In the genomic region with DNA sequence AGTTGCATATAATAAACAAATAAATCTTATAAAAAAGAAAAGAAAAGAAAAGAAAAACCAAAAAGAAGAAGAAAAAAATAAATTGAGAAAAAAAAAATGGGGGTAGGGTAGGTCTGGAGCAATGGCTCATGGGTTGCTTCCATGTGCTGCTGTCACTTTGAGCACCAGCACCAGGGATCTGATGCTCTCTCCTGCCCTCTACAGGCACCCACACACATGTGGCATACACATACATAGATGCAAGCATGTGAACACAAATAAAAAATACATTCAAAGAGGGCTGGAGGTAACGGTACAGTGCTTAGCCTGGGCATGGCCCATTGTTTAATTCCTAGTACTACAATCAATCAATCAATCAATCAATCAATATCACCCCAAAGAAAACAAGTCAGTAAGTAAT, we compare ENCODE assay signal across 9 mouse cellular contexts.
DNase-seq lines count a peak whose midpoint lies in the region; ATAC-seq and TF ChIP-seq lines count a peak whose summit lies in the region.
"Had no signal": no experiment of that assay in that cellular context is flagged by ENCODE, and none has a peak within 500 bp of the region (broad histone marks: within the 10 kb centered on the region; RNA-seq: fewer than 3 reads in every experiment).

No protein-coding gene starts in this region.

- H3K36me3 ChIP-seq in lung, embryonic 14.5 days (ENCODE audit: insufficient read depth), result no peaks in the 10 kb centered on the region
- H3K36me3 ChIP-seq in thymus, adult 2 months (ENCODE audit: control insufficient read depth, insufficient read depth, low read length), result no peaks in the 10 kb centered on the region
- no peaks in the 10 kb centered on the region for H3K36me3 ChIP-seq in heart, embryonic 11.5 days (ENCODE audit: control insufficient read depth, insufficient read depth, low read length)

- no peaks in the 10 kb centered on the region for H3K27me3 ChIP-seq in lung, embryonic 14.5 days (ENCODE audit: insufficient read depth, low read length)
- H3K27me3 ChIP-seq in thymus, adult 2 months (ENCODE audit: control insufficient read depth, insufficient read depth, low read length), result no peaks in the 10 kb centered on the region
- H3K27me3 ChIP-seq in heart, embryonic 11.5 days (ENCODE audit: control insufficient read depth, insufficient read depth, low read length), result no peaks in the 10 kb centered on the region
- H3K27me3 ChIP-seq: megakaryocyte, embryonic 14.5 days had no signal

- TF ChIP-seq CTCF in lung, embryonic 14.5 days (IDR thresholded peaks at IDR 0.05; ENCODE audit: low read depth), result peak; percentile 50
- TF ChIP-seq CTCF in cortical plate, adult 2 months (IDR thresholded peaks at IDR 0.05; ENCODE audit: extremely low read depth, insufficient read depth, low read length), result 0 out of 2 replicates have a peak, but pooled peaks have one; percentile 19
- TF ChIP-seq CTCF in thymus, adult 2 months (IDR thresholded peaks at IDR 0.05; ENCODE audit: borderline replicate concordance, control insufficient read depth, extremely low read depth, insufficient read depth, low read length, poor library complexity), result no peak

- no peaks in the 10 kb centered on the region for H3K4me1 ChIP-seq in lung, embryonic 14.5 days (ENCODE audit: insufficient read depth)
- no peaks in the 10 kb centered on the region for H3K4me1 ChIP-seq in cortical plate, adult 2 months (ENCODE audit: control insufficient read depth, insufficient read depth, low read length)
- 0 out of 2 replicates have a peak, but pooled peaks cover 5% of the 10 kb centered on the region for H3K4me1 ChIP-seq in thymus, adult 2 months (replicated peaks; ENCODE audit: control insufficient read depth, insufficient read depth, low read length)
- H3K4me1 ChIP-seq in heart, embryonic 11.5 days (ENCODE audit: control insufficient read depth, insufficient read depth, low read length), result no peaks in the 10 kb centered on the region

- no peak overlapping the region for H3K4me2 ChIP-seq in lung, embryonic 14.5 days
- H3K4me2 ChIP-seq in heart, embryonic 11.5 days, result no peak overlapping the region

- no peak for TF ChIP-seq POLR2A in cortical plate, adult 2 months (IDR thresholded peaks at IDR 0.05; ENCODE audit: extremely low read depth, insufficient read depth, low read length)
- TF ChIP-seq POLR2A in thymus, adult 2 months (IDR thresholded peaks at IDR 0.05; ENCODE audit: control insufficient read depth, extremely low read depth, insufficient read depth, low read length, poor library complexity), result no peak

- ATAC-seq in lung, embryonic 14.5 days (ENCODE audit: insufficient read depth), result no peak; the same call in 1 of the 2 replicates
- ATAC-seq in heart, embryonic 11.5 days (replicated peaks; ENCODE audit: insufficient number of reproducible peaks, low FRiP score, low TSS enrichment), result no peak

- H3K9ac ChIP-seq in lung, embryonic 14.5 days, result no peak overlapping the region
- H3K9ac ChIP-seq in heart, embryonic 11.5 days (ENCODE audit: low read depth, low read length), result no peak overlapping the region

- peak; percentile 33 for DNase-seq in adrenal gland, postnatal 10 days
- DNase-seq in adrenal gland, adult 18-20 months (ENCODE audit: low spot score in 2 of 2), result no peak
- DNase-seq in lung, embryonic 14.5 days, result no peak
- DNase-seq in lung, adult 18-20 months, result no peak
- peak; percentile 64 for DNase-seq in thymus, adult 2 months
- no peak for DNase-seq in layer of hippocampus, postnatal 25 days (ENCODE audit: extremely low spot score in 1 of 2, low spot score in 1 of 2)

- H3K9me3 ChIP-seq in lung, embryonic 14.5 days (ENCODE audit: low read depth, low read length), result no peaks in the 10 kb centered on the region
- H3K9me3 ChIP-seq in heart, embryonic 11.5 days (replicated peaks; ENCODE audit: control insufficient read depth, low read length), result no peaks in the 10 kb centered on the region
- H3K9me3 ChIP-seq: megakaryocyte, embryonic 14.5 days had no signal

- WGBS in lung, embryonic 14.5 days, result 55% methylated on average over 1 of the region's 1 CpGs
- WGBS in thymus, adult 2 months, result 95% methylated on average over 1 of the region's 1 CpGs
- WGBS in heart, embryonic 11.5 days (ENCODE audit: insufficient replicate concordance), result 89% methylated on average over 1 of the region's 1 CpGs

- H3K4me3 ChIP-seq in lung, embryonic 14.5 days (ENCODE audit: low read depth, low read length), result no peak overlapping the region
- no peak overlapping the region for H3K4me3 ChIP-seq in cortical plate, adult 2 months (ENCODE audit: insufficient read depth, low read length)
- no peak overlapping the region for H3K4me3 ChIP-seq in thymus, adult 2 months (ENCODE audit: control insufficient read depth, insufficient read depth, low read length)
- H3K4me3 ChIP-seq in heart, embryonic 11.5 days (ENCODE audit: low read depth, low read length), result no peak overlapping the region
- H3K4me3 ChIP-seq: megakaryocyte, embryonic 14.5 days had no signal

- H3K27ac ChIP-seq in lung, embryonic 14.5 days (ENCODE audit: low read depth), result no peak overlapping the region
- H3K27ac ChIP-seq in cortical plate, adult 2 months (ENCODE audit: insufficient read depth, low read length), result no peak overlapping the region
- no peak overlapping the region for H3K27ac ChIP-seq in thymus, adult 2 months (ENCODE audit: control insufficient read depth, insufficient read depth, low read length)
- no peak overlapping the region for H3K27ac ChIP-seq in heart, embryonic 11.5 days (ENCODE audit: low read depth, low read length)

Comparison
In these comparisons a context has a peak if more than half of its experiments do, and no peak if none do; other contexts are left out.
1. DNase-seq: peak in adrenal gland, postnatal 10 days (single experiment) and thymus, adult 2 months (single experiment); none in adrenal gland, adult 18-20 months (0 of 2), lung, embryonic 14.5 days (single experiment), lung, adult 18-20 months (0 of 2) and layer of hippocampus, postnatal 25 days (0 of 2).